Mouse (Mus musculus) bone marrow, adult 2 months (tissue): ENCODE measurements at regions not wholly inside any gene's neighbourhood (a gene's known extent, or its start where the extent isn't known, plus 50 kb on each side); places are given as distances from the start of the nearest gene placed in this dataset.

Source experiments
- CTCF ChIP-seq: fragments of 200-500 bp; IDR thresholded peaks from 2 replicates; pipeline ENCODE4 v1.5.1; 2011; ENCODE audit warnings: low read length, control low read depth; ENCODE audit not compliant: control insufficient read depth, insufficient read depth
- POLR2A ChIP-seq: fragments of 200-500 bp; IDR thresholded peaks from 2 replicates; pipeline ENCODE4 v1.6.1; 2011; ENCODE audit warnings: low read depth, mild to moderate bottlenecking, control low read depth, low read length, borderline replicate concordance; ENCODE audit not compliant: control insufficient read depth

DNA sequence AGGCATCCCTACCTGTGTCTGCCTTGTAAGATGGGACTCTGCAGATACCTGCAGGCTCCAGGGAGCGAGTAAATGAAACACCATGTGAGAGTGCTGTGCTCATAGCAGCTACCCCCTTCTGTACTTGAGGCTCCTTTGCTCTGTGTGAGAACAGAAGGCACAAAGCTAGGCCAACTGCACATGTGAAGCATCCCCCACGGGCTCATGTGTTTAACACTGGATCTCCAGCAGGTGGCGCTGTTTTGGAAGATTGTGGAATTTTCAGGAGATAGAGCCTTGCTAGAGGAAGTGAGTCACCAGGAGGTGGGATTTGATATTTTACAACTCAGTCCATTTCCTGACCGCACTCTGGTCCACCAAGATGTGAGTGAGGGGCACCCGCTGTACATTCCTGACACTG is 54.0 kb upstream of the Habp2 start:
- TF ChIP-seq POLR2A (no peak), CTCF (no peak)
